Mouse (Mus musculus) lung, postnatal 25 days (tissue): ENCODE measurements around the gene Gm21830.
"Not testable (repeated sequence)": the region's sequence is repeated elsewhere in the genome, so short reads cannot be mapped to it uniquely, and the experiment has no call there.

Experiments used
- DNase-seq: peaks from one replicate; pipeline ENCODE4 v3.0.0; 2022; ENCODE audit warnings: low spot score

The Gm21830 gene

DNA sequence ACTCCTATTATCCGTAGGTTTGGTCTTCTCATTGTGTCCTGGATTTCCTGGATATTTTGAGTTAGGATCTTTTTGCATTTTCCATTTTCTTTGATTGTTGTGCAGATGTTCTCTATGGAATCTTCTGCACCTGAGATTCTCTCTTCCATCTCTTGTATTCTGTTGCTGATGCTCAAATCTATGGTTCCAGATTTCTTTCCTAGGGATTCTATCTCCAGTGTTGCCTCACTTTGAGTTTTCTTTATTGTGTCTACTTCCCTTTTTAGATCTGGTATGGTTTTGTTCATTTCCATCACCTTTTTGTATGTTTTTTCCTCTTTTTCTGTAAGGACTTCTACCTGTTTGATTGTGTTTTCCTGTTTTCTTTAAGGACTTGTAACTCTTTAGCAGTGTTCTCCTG, at the start of gene Gm21830:
Gene Gm21830, plus strand, starts transcription at position 301 of the 400 bp plus-strand sequence.
- DNase-seq: not testable (repeated sequence)

DNA sequence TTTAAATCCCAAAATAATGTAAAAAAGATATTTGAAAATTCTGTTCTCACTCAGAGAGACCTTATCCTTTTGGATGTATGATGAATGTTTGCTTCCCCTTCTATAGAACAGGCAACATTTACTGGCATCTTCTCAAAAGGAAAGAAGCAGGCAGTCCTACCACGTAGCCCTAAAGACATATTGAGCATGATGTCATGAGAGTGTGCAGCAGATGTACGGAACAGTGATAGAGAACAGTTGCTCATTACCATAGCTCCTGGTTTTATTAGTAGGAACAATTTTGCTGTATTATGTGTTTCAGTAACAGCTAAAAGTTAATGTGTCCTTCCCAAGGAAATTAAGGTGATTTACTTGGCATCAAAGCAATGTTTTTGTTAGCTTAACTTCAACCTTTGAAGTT, 49.0 kb upstream of the Gm21830 start:
- DNase-seq: no peak

DNA sequence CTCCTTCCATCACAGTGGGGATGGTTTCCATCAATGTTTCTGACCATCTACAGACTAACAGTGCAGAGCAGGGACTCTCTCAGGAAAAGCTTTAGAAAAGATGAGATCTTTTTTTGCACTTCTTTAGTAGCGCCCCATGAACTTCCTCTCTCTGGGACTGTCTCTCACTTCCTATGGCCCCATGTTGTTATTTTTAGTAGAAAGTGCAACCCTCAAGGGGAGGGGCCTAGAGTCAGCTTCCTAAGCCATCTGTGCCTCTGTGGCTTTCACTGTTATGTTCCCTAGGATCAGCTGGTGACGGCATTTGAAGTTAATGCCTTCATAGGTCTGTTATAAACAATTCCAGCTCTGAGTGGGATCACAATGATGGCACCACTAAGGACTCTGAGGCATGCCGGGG, 35.0 kb upstream of the Gm21830 start:
- DNase-seq: no peak

DNA sequence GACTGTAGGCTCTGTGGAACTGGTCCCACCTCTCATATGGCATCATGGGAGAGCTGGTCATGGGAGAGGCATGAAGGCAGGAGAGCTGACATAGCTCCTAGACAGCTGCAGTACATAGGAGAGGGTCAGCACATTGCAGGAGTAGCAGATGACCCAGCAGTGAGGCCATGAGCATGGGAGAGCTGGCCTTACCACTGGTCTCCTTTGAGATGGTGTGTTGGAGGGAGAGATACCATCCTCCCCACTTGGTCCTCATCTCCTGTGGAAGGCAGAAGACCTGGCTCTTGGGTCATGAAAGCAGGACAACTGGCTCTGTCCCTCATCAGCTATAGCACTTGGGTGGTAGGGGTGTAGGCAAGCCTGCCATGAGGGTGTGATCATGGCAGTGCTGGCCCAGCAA, 7.3 kb downstream of the Gm21830 start:
- DNase-seq: no peak

- no peak for DNase-seq
Observed at GRCm38 (mm10) chr2:67422799-67423198, 9.3 kb downstream of the Gm21830 start.

GRCm38 (mm10) chr2:67433081-67433480, 19.6 kb downstream of the Gm21830 start, which contains the start of gene Gm26727:
TSS of gene Gm26727 (minus strand) at chr2:67433181.
- no peak for DNase-seq

GRCm38 (mm10) chr2:67438309-67438708, 24.8 kb downstream of the Gm21830 start:
- no peak for DNase-seq

DNA sequence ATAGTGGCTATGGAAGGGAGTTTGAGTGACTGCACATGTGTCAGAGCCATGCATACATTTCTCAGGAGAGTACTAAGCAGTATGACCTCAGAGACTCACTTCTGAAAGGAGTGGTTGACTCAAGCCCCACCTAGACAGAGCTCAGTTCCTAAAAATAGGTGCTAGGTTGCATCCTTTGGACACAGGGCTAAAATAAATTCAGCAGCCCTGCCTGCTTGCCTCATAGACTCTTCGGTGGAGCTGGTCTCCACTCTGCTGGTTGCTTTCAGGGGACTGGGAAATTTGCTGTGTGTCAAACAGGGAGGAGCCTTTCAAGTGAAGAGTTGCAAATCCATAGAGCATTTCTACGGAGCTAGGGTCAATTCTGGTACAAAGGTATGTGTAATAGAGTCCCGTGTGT, 32.3 kb downstream of the Gm21830 start, which contains the start of gene Xirp2:
Gene Xirp2, plus strand, starts transcription at position 223 of the 400 bp plus-strand sequence.
- DNase-seq: no peak

DNA sequence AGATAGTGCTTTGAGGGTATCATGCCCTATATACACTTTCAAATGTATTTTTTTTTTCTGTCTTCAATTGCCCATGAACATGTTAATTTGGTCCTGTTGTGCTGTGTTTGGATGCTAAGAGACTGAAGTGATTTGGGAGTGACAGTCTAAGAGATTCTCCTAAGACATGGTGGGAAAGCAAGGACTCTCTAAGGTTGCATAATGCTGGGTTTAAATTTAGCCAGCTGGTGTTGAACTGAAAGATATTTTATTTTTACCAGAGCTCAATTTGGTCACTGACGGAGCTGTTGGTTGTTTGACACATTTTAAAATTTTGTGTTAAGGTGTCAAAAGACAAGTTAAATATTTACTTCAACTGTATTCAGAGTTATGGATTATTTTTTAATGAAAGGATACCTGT, 33.2 kb downstream of the Gm21830 start:
- DNase-seq: no peak

DNA sequence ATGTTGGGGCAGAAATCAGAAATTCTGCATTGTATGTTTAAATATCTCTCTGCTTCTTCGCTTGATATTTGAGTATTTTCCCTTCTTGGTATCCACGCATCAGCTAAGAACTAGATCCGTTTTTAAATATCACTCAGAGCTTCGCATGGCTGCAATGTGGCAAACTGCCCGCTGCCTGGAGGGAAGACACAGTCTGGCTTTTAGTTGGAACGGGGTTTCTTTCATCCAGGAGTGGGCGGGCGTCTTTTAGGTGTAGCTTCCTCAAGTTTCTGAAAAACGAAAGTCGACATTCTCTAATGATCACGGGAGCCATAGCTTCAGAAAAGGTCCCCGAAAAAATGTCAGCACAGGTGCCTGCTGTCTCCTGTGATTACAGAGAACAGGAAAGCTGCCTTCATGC, 33.7 kb downstream of the Gm21830 start:
- DNase-seq: no peak

DNA sequence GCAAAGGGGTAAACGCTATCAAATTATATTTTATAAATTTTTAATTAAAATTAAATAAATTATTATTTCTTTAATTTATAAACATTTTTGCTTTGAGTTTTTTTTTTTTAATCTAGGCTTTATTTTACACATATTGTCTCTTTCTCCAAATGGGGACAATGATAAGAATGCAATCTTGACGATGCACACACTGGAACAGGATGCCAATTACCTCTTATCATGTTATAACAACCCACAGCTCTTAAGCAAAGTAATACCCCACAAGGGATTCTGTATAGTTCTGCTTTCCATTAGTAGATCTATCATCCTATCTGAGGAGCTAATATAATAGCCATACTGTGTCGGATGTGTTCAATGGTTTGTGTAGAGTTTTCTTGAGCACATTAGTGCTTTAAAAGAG, 47.3 kb downstream of the Gm21830 start:
- DNase-seq: no peak

DNA sequence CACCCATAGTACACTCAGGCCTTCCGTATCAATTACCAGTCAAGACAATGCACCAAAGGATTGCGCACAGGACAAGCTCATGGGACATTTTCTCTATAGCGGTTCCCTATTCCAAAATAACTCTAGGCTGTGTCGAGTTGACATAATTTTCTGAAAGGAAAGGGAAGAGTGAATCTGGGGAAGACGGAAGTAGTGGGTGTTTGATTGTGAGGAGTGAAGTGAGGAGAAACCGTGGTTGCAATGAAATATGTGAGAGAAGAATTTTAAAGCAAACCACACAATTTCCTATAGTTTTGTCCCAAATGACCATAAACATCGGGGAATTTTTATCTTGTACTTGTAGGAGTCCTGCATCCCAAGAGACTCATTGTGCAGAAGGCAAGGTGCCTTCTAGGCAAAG, 53.5 kb downstream of the Gm21830 start:
- DNase-seq: no peak

DNA sequence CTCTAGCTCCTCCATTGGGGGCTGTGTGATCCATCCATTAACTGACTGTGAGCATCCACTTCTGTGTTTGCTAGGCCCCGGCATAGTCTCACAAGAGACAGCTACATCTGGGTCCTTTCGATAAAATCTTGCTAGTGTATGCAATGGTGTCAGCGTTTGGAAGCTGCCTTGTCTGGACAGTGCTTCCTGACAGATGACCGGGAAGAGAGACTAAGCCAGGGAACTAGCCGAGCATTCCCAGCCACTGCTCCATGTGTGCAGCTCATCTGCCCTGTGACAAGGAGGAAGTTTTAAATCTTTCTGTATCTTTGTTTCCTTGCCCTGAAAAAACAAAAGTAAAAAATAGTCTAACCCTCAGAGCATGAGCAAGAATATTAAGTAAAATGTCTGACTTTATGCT, 56.5 kb downstream of the Gm21830 start:
- not testable (repeated sequence) for DNase-seq

DNA sequence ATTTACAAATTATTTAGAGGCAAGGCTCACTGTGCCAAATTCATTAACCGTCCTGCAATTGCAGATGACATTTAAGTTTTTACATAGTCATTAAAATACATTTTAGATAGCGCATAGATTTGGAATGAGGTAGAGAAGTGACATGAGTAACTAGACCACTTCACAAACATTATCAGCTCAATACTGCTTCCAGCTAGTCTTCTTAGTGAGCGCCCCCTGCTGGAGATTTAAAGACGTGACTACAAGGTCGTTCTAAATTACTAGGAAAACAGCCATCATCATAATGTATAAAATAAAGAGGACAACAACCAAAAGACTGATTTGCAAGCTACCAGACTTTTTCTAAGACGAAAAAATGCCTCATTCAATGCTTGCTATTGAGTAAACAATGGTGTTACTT, 64.2 kb downstream of the Gm21830 start:
- DNase-seq: peak; percentile 20

GRCm38 (mm10) chr2:67481051-67481450, 67.5 kb downstream of the Gm21830 start:
- DNase-seq: no peak
